Mouse (Mus musculus): ENCODE data around the gene Akap11.

Akap11 gene

GRCm38 (mm10) chr14:78448017-78448416 is 88.6 kb downstream of the Akap11 start:
- no peak for DNase-seq (ENCODE audit: low read depth)

GRCm38 (mm10) chr14:78447542-78447941 is 89.1 kb downstream of the Akap11 start:
- no peak for DNase-seq (ENCODE audit: low read depth)

Measured in naive thymus-derived CD4-positive, alpha-beta T cell, adult 2 months (primary cell).